Mouse (Mus musculus) B cell, adult 67 days (primary cell): Measurements from ENCODE around the gene Pef1. TPM values are rescaled to one million over a fixed set of nuclear protein-coding genes. Genes with fewer than 3 reads are reported as not detected.

Experiments used
- total RNA-seq, 2 experiments: library from RNA; stranded (reverse); gene quantifications; 4 replicates each; pipeline ENCODE4 v1.2.4; 2023

The Pef1 gene
- total RNA-seq, result 10 to 100 TPM; 29.4 to 36.9 TPM

GRCm38 (mm10) chr4:130102111-130102651, at the start of gene Pef1:
Gene Pef1, plus strand, starts transcription at chr4:130102558.

DNA sequence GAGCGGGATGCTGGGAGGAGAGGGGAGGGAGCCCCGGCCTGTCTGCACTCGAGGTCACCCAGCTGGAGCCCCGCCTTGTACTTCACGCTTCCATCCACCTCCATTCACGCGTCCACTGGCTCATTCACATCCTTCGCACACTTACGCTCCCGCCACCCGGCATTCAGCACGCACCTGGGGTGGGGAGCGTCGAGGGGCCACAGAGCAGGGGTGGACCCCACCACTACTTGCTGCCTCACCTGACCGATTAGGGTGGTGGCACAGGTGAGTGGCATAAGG, 36.8 kb downstream of the Pef1 start, which contains the start of gene Hcrtr1:
Gene Hcrtr1 (minus strand): TSS at position 146 of the 279 bp plus-strand sequence.

DNA sequence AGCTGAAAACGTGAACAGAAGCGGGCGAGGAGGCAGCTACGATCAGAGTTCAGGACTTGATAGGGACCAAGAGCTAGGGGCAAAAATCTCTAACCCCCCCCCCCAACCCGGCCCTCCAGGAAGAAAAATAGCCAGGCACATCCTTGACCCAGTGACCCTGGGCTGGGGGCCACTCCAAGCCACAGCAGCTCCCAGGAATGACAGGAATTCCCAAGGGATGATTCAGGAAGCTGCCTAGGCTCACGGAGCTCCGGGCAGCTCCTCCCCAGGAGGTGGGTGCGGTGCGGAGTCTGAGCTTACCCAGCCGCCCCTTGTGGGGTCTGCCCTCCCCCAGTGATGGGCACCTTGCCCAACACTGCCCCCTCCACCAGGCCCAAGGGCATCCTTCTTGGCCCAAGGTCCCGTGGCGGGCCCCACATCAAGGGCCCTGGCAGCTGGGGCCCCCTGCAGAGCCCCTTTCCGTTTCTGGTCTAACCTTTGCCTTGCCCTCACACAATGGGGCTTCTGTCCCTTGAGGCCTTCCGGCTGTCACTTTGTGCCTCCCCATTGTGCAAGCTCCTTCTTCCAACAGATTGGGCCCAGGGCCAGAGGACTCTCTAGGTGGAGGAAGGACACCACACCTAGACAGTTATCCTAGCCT, 72.8 kb downstream of the Pef1 start, which contains the start of gene Tinagl1:
Gene Tinagl1 (minus strand): TSS at position 51 of the 640 bp plus-strand sequence.

Other genes starting within 250 kb of the Pef1 start
- gene Spocd1, start 173.3 kb upstream of the Pef1 start, total RNA-seq, result not detected
- not detected for gene Adgrb2, start 117.7 kb upstream of the Pef1 start, total RNA-seq
- not detected for gene Col16a1, start 54.7 kb upstream of the Pef1 start, total RNA-seq
- gene Hcrtr1, start 36.8 kb downstream of the Pef1 start, total RNA-seq, result not detected
- gene Tinagl1, start 72.6 kb downstream of the Pef1 start, total RNA-seq, result not detected
- gene Gm853, start 119.8 kb downstream of the Pef1 start, total RNA-seq, result not detected
- not detected for gene Serinc2, start 176.6 kb downstream of the Pef1 start, total RNA-seq
- not detected for gene Fabp3, start 206.0 kb downstream of the Pef1 start, total RNA-seq
- not detected for gene Gm10570, start 206.1 kb downstream of the Pef1 start, total RNA-seq